Mouse (Mus musculus): ENCODE measurements around the gene Midn. TPM values are rescaled to one million over a fixed set of nuclear protein-coding genes. Genes with fewer than 3 reads are reported as not detected.
A peak's percentile ranks its signal among the peaks of the same experiment; 100 is the strongest.

Gene Midn
- polyA plus RNA-seq, 1 experiment, result 53.2 TPM

GRCm38 (mm10) chr10:80152873-80153260, 4.8 kb downstream of the Midn start:
- Histone ChIP-seq H3K4me1 (ENCODE audit: control insufficient read depth, insufficient read depth, low read length) (peaks cover 3% of the 10 kb centered on the region), H3K27ac (ENCODE audit: control insufficient read depth, insufficient read depth, low read depth, low read length, poor library complexity) (peak overlapping the region; percentile 85), H3K4me3 (replicated peaks; ENCODE audit: control insufficient read depth, low read depth, low read length) (no peak overlapping the region)
- WGBS, result 66% methylated on average over 3 of the region's 3 CpGs
- TF ChIP-seq POLR2A (IDR thresholded peaks at IDR 0.05; ENCODE audit: borderline replicate concordance, control insufficient read depth, low read depth, low read length) (no peak), CTCF (IDR thresholded peaks at IDR 0.05; ENCODE audit: control insufficient read depth, insufficient read depth, low read length) (no peak)

GRCm38 (mm10) chr10:80153713-80154112, 5.6 kb downstream of the Midn start:
- no peak for TF ChIP-seq CTCF (IDR thresholded peaks at IDR 0.05; ENCODE audit: control insufficient read depth, insufficient read depth, low read length)
- TF ChIP-seq POLR2A (IDR thresholded peaks at IDR 0.05; ENCODE audit: borderline replicate concordance, control insufficient read depth, low read depth, low read length), result no peak
- no peak overlapping the region for H3K4me3 ChIP-seq (replicated peaks; ENCODE audit: control insufficient read depth, low read depth, low read length)
- H3K27ac ChIP-seq (ENCODE audit: control insufficient read depth, insufficient read depth, low read depth, low read length, poor library complexity), result no peak overlapping the region
- peaks cover 5% of the 10 kb centered on the region for H3K4me1 ChIP-seq (ENCODE audit: control insufficient read depth, insufficient read depth, low read length)
- 96% methylated on average over 19 of the region's 19 CpGs for WGBS

- TF ChIP-seq CTCF (IDR thresholded peaks at IDR 0.05; ENCODE audit: control insufficient read depth, insufficient read depth, low read length), result no peak
- TF ChIP-seq POLR2A (IDR thresholded peaks at IDR 0.05; ENCODE audit: borderline replicate concordance, control insufficient read depth, low read depth, low read length), result no peak
- Histone ChIP-seq H3K4me3 (replicated peaks; ENCODE audit: control insufficient read depth, low read depth, low read length) (no peak overlapping the region), H3K4me1 (ENCODE audit: control insufficient read depth, insufficient read depth, low read length) (peaks cover 5% of the 10 kb centered on the region), H3K27ac (ENCODE audit: control insufficient read depth, insufficient read depth, low read depth, low read length, poor library complexity) (no peak overlapping the region)
- WGBS, result 92% methylated on average over 7 of the region's 7 CpGs
Observed at GRCm38 (mm10) chr10:80154384-80154783, 6.3 kb downstream of the Midn start.

GRCm38 (mm10) chr10:80155277-80155676, 7.2 kb downstream of the Midn start:
- 71% methylated on average over 1 of the region's 1 CpGs for WGBS
- peak overlapping the region; percentile 17 for H3K27ac ChIP-seq (ENCODE audit: control insufficient read depth, insufficient read depth, low read depth, low read length, poor library complexity)
- peaks cover 5% of the 10 kb centered on the region for H3K4me1 ChIP-seq (ENCODE audit: control insufficient read depth, insufficient read depth, low read length)

GRCm38 (mm10) chr10:80156002-80156751, 8.1 kb downstream of the Midn start:
- WGBS, result 81% methylated on average over 29 of the region's 29 CpGs
- 0 out of 2 replicates have a peak, but pooled peaks have one; percentile 12 for TF ChIP-seq POLR2A (IDR thresholded peaks at IDR 0.05; ENCODE audit: borderline replicate concordance, control insufficient read depth, low read depth, low read length)
- no peak for TF ChIP-seq CTCF (IDR thresholded peaks at IDR 0.05; ENCODE audit: control insufficient read depth, insufficient read depth, low read length)
- H3K4me1 ChIP-seq (ENCODE audit: control insufficient read depth, insufficient read depth, low read length), result peaks cover 11% of the 10 kb centered on the region
- no peak overlapping the region for H3K4me3 ChIP-seq (replicated peaks; ENCODE audit: control insufficient read depth, low read depth, low read length)
- H3K27ac ChIP-seq (ENCODE audit: control insufficient read depth, insufficient read depth, low read depth, low read length, poor library complexity), result peak overlapping the region; percentile 30; the same call in 1 of the 2 replicates

More at GRCm38 (mm10) chr10:80155277-80155676, 7.2 kb downstream of the Midn start:
- no peak for TF ChIP-seq CTCF (IDR thresholded peaks at IDR 0.05; ENCODE audit: control insufficient read depth, insufficient read depth, low read length)
- no peak for TF ChIP-seq POLR2A (IDR thresholded peaks at IDR 0.05; ENCODE audit: borderline replicate concordance, control insufficient read depth, low read depth, low read length)
- H3K4me3 ChIP-seq (replicated peaks; ENCODE audit: control insufficient read depth, low read depth, low read length), result no peak overlapping the region

- WGBS, result 85% methylated on average over 7 of the region's 7 CpGs
Observed at GRCm38 (mm10) chr10:80156752-80157053, 8.6 kb downstream of the Midn start.

GRCm38 (mm10) chr10:80157141-80157929, 9.3 kb downstream of the Midn start:
- Histone ChIP-seq H3K4me3 (replicated peaks; ENCODE audit: control insufficient read depth, low read depth, low read length) (no peak overlapping the region), H3K27ac (ENCODE audit: control insufficient read depth, insufficient read depth, low read depth, low read length, poor library complexity) (peak overlapping the region; percentile 13; the same call in 1 of the 2 replicates), H3K4me1 (ENCODE audit: control insufficient read depth, insufficient read depth, low read length) (peaks cover 16% of the 10 kb centered on the region)
- TF ChIP-seq POLR2A (IDR thresholded peaks at IDR 0.05; ENCODE audit: borderline replicate concordance, control insufficient read depth, low read depth, low read length), result no peak
- no peak for TF ChIP-seq CTCF (IDR thresholded peaks at IDR 0.05; ENCODE audit: control insufficient read depth, insufficient read depth, low read length)
- 73% methylated on average over 15 of the region's 15 CpGs for WGBS

More at GRCm38 (mm10) chr10:80156752-80157053, 8.6 kb downstream of the Midn start:
- Histone ChIP-seq H3K4me3 (replicated peaks; ENCODE audit: control insufficient read depth, low read depth, low read length) (no peak overlapping the region), H3K4me1 (ENCODE audit: control insufficient read depth, insufficient read depth, low read length) (peaks cover 14% of the 10 kb centered on the region), H3K27ac (ENCODE audit: control insufficient read depth, insufficient read depth, low read depth, low read length, poor library complexity) (peak overlapping the region; percentile 30; the same call in 1 of the 2 replicates)
- TF ChIP-seq POLR2A (IDR thresholded peaks at IDR 0.05; ENCODE audit: borderline replicate concordance, control insufficient read depth, low read depth, low read length), result no peak
- TF ChIP-seq CTCF (IDR thresholded peaks at IDR 0.05; ENCODE audit: control insufficient read depth, insufficient read depth, low read length), result no peak

GRCm38 (mm10) chr10:80158307-80158986, 10.4 kb downstream of the Midn start:
- peak; percentile 79 for TF ChIP-seq POLR2A (IDR thresholded peaks at IDR 0.05; ENCODE audit: borderline replicate concordance, control insufficient read depth, low read depth, low read length)
- no peak for TF ChIP-seq CTCF (IDR thresholded peaks at IDR 0.05; ENCODE audit: control insufficient read depth, insufficient read depth, low read length)
- H3K27ac ChIP-seq (ENCODE audit: control insufficient read depth, insufficient read depth, low read depth, low read length, poor library complexity), result peak overlapping the region; percentile 95
- WGBS, result 1% methylated on average over 18 of the region's 18 CpGs
- peaks cover 22% of the 10 kb centered on the region for H3K4me1 ChIP-seq (ENCODE audit: control insufficient read depth, insufficient read depth, low read length)
- peak overlapping the region; percentile 43 for H3K4me3 ChIP-seq (replicated peaks; ENCODE audit: control insufficient read depth, low read depth, low read length)
